Mouse (Mus musculus): ENCODE data around the gene Spon1.

DNA sequence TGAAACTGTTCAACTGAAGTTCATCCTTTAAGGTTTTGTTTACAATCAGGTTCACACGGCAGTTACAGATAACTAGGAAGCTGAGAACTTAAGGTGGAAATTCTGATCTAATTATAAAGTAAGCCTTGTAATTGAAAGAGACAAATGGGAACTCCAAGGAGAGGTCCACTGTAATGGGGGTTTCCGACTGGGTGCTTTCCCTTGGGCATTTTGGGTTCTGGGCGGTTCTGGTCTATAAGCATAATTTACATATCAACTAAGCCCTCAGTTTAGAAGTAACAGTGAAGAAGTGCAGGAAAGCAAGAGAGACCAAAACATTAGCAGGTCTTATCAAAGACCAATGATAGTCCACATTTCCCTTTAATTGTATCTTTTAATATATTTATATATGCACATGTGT lies 318.0 kb downstream of the Spon1 start:
- no peak for TF ChIP-seq CTCF (IDR thresholded peaks at IDR 0.05; ENCODE audit: control insufficient read depth, insufficient read depth, low read length)
- no peak for TF ChIP-seq POLR2A (IDR thresholded peaks at IDR 0.05; ENCODE audit: borderline replicate concordance, control insufficient read depth, low read depth, low read length)
